ENCODE assay signal across 15 mouse cellular contexts in genomic region chr5:93115059-93115458, GRCm38 (mm10). TPM values are rescaled to one million over a fixed set of nuclear protein-coding genes. Genes with fewer than 3 reads are reported as not detected.
DNase-seq lines count a peak whose midpoint lies in the region; ATAC-seq and TF ChIP-seq lines count a peak whose summit lies in the region.
"Had no signal": no experiment of that assay in that cellular context is flagged by ENCODE, and none has a peak within 500 bp of the region (broad histone marks: within the 10 kb centered on the region; RNA-seq: fewer than 3 reads in every experiment).

No protein-coding gene starts in this region.

- peak overlapping the region; percentile 88; the same call in 1 of the 2 replicates for H3K27ac ChIP-seq in kidney, adult 2 months (ENCODE audit: insufficient read depth, low read depth, low read length)
- peak overlapping the region; percentile 73 for H3K27ac ChIP-seq in limb, embryonic 12.5 days
- no peak overlapping the region for H3K27ac ChIP-seq in limb, embryonic 10.5 days
- H3K27ac ChIP-seq in embryonic facial prominence, embryonic 14.5 days (replicated peaks; ENCODE audit: low read depth, low read length) = peak overlapping the region; percentile 70
- H3K27ac ChIP-seq: forebrain, embryonic 12.5 days had no signal

- ATAC-seq in limb, embryonic 12.5 days (ENCODE audit: insufficient number of reproducible peaks, insufficient read depth, low FRiP score, low TSS enrichment, low read depth) = no peak
- ATAC-seq in embryonic facial prominence, embryonic 14.5 days (ENCODE audit: low read depth) = peak; percentile 50
- ATAC-seq: inflammation-experienced regulatory T-cells, adult 6 months had no signal

- DNase-seq in kidney, adult 2 months = no peak
- DNase-seq in kidney, adult 8-10 months = no peak
- no peak for DNase-seq in limb, embryonic 10.5 days (ENCODE audit: low spot score)
- peak; percentile 71 for DNase-seq in embryonic facial prominence, embryonic 14.5 days (ENCODE audit: low spot score)
- DNase-seq in liver (no peak), adipocyte (ENCODE audit: low spot score) (no peak)
- DNase-seq: adrenal gland, postnatal 25 days; midbrain, embryonic 14.5 days had no signal

- no peak for TF ChIP-seq CTCF in kidney, adult 2 months (conservative IDR thresholded peaks at IDR 0.05; ENCODE audit: insufficient read depth, insufficient read length, low read depth, low read length)

- 56% methylated on average over 6 of the region's 6 CpGs for WGBS in kidney, adult 2 months
- WGBS in limb, embryonic 12.5 days = 72% methylated on average over 6 of the region's 6 CpGs
- WGBS in limb, embryonic 10.5 days = 86% methylated on average over 6 of the region's 6 CpGs
- WGBS in embryonic facial prominence, embryonic 14.5 days = 57% methylated on average over 6 of the region's 6 CpGs

- no peak overlapping the region for H3K4me3 ChIP-seq in kidney, adult 2 months (ENCODE audit: insufficient read depth, low read depth, low read length)
- H3K4me3 ChIP-seq in limb, embryonic 12.5 days (replicated peaks) = no peak overlapping the region
- H3K4me3 ChIP-seq in limb, embryonic 10.5 days = no peak overlapping the region
- H3K4me3 ChIP-seq in embryonic facial prominence, embryonic 14.5 days (ENCODE audit: low read depth, low read length) = no peak overlapping the region
- H3K4me3 ChIP-seq in myocyte = no peak overlapping the region
- H3K4me3 ChIP-seq: forebrain, embryonic 12.5 days; heart, embryonic 13.5 days; lung, embryonic 15.5 days had no signal

- no peak overlapping the region for H3K9ac ChIP-seq in limb, embryonic 12.5 days (replicated peaks)
- no peak overlapping the region for H3K9ac ChIP-seq in embryonic facial prominence, embryonic 14.5 days (ENCODE audit: low read depth, low read length)
- H3K9ac ChIP-seq: forebrain, embryonic 12.5 days; heart, embryonic 13.5 days; lung, embryonic 15.5 days had no signal

- no peak overlapping the region for H3K4me2 ChIP-seq in limb, embryonic 12.5 days
- H3K4me2 ChIP-seq in embryonic facial prominence, embryonic 14.5 days (ENCODE audit: low read depth, low read length) = no peak overlapping the region
- peak overlapping the region; percentile 48 for H3K4me2 ChIP-seq in myocyte (ENCODE audit: low read depth)
- H3K4me2 ChIP-seq: forebrain, embryonic 12.5 days; heart, embryonic 13.5 days; liver, embryonic 11.5 days; lung, embryonic 15.5 days had no signal

- H3K9me3 ChIP-seq in limb, embryonic 12.5 days = no peaks in the 10 kb centered on the region
- H3K9me3 ChIP-seq in limb, embryonic 10.5 days (replicated peaks) = no peaks in the 10 kb centered on the region
- H3K9me3 ChIP-seq in embryonic facial prominence, embryonic 14.5 days (ENCODE audit: control insufficient read depth, low read length) = no peaks in the 10 kb centered on the region
- H3K9me3 ChIP-seq: forebrain, embryonic 12.5 days; heart, embryonic 13.5 days; lung, embryonic 15.5 days had no signal

- H3ac ChIP-seq in myocyte (ENCODE audit: control insufficient read depth, insufficient read length) = no peak overlapping the region

- H3K36me3 ChIP-seq in kidney, adult 2 months (ENCODE audit: control insufficient read depth, insufficient read depth, low read length) = no peaks in the 10 kb centered on the region
- peaks cover 27% of the 10 kb centered on the region for H3K36me3 ChIP-seq in limb, embryonic 12.5 days
- peaks cover 53% of the 10 kb centered on the region for H3K36me3 ChIP-seq in limb, embryonic 10.5 days
- H3K36me3 ChIP-seq in embryonic facial prominence, embryonic 14.5 days (ENCODE audit: control insufficient read depth, insufficient read depth, low read length) = 0 out of 2 replicates have a peak, but pooled peaks cover 13% of the 10 kb centered on the region
- H3K36me3 ChIP-seq in myocyte (ENCODE audit: control insufficient read depth, insufficient read depth) = peaks cover 6% of the 10 kb centered on the region
- H3K36me3 ChIP-seq: lung, embryonic 15.5 days had no signal

- H3K4me1 ChIP-seq in kidney, adult 2 months (ENCODE audit: control insufficient read depth, insufficient read depth, low read length) = 0 out of 2 replicates have a peak, but pooled peaks cover 6% of the 10 kb centered on the region
- H3K4me1 ChIP-seq in limb, embryonic 12.5 days (replicated peaks) = peaks cover 20% of the 10 kb centered on the region
- H3K4me1 ChIP-seq in limb, embryonic 10.5 days = peaks cover 5% of the 10 kb centered on the region
- H3K4me1 ChIP-seq in embryonic facial prominence, embryonic 14.5 days (ENCODE audit: control insufficient read depth, insufficient read depth, low read length) = peaks cover 22% of the 10 kb centered on the region

- H3K79me2 ChIP-seq in myocyte (ENCODE audit: control insufficient read depth, insufficient read depth) = peaks cover 100% of the 10 kb centered on the region

- no peak for TF ChIP-seq POLR2A in kidney, adult 2 months (IDR thresholded peaks at IDR 0.05; ENCODE audit: low read depth, low read length)
- TF ChIP-seq POLR2A in myocyte (IDR thresholded peaks at IDR 0.05; ENCODE audit: insufficient read length, low read depth) = no peak

- H3K27me3 ChIP-seq in kidney, adult 2 months (replicated peaks; ENCODE audit: control insufficient read depth, insufficient read depth, low read length) = no peaks in the 10 kb centered on the region
- no peaks in the 10 kb centered on the region for H3K27me3 ChIP-seq in limb, embryonic 12.5 days
- no peaks in the 10 kb centered on the region for H3K27me3 ChIP-seq in limb, embryonic 10.5 days (ENCODE audit: low read depth, poor library complexity, severe bottlenecking)
- no peaks in the 10 kb centered on the region for H3K27me3 ChIP-seq in embryonic facial prominence, embryonic 14.5 days (replicated peaks; ENCODE audit: control insufficient read depth, insufficient read depth, low read length)
- H3K27me3 ChIP-seq in myocyte (ENCODE audit: control insufficient read depth, insufficient read depth, insufficient read length) = no peaks in the 10 kb centered on the region
- H3K27me3 ChIP-seq: forebrain, embryonic 12.5 days; heart, embryonic 13.5 days; lung, embryonic 15.5 days had no signal

TF ChIP-seq in myocyte, 11 proteins besides CTCF, POLR2A, EP300 and RAD21:
- TF ChIP-seq MYOG (IDR thresholded peaks at IDR 0.05; ENCODE audit: control insufficient read depth in 1 of 3, insufficient read depth in 1 of 3, insufficient read length in 2 of 3, low read depth in 2 of 3) (peak in 1 of 3 experiments; percentile 8), MYOD1 (IDR thresholded peaks at IDR 0.05; ENCODE audit: control insufficient read depth in 1 of 3, insufficient read length in 2 of 3, low read depth in 2 of 3) (peak in 2 of 3 experiments; percentile 57 to 59), E2F4 (IDR thresholded peaks at IDR 0.05; ENCODE audit: insufficient read depth) (no peak)

RNA-seq across cellular contexts. Expression of gene Sept11, which starts 21.8 kb away (rescaled TPM):
- 46.0 and 50.7 TPM in 2 replicates for polyA plus RNA-seq in kidney, adult 2 months (2012; rRNA removed)
- 258 and 277 TPM in 2 replicates for polyA plus RNA-seq in limb, embryonic 12.5 days (2016; fragmentation: Nextera tagmentation; extraction: Ambion mirVana)
- polyA plus RNA-seq in limb, embryonic 10.5 days (2016; fragmentation: Nextera tagmentation; extraction: Ambion mirVana) = 340 and 390 TPM in 2 replicates
- 187 and 197 TPM in 2 replicates for polyA plus RNA-seq in embryonic facial prominence, embryonic 14.5 days (2014; fragmentation: Nextera tagmentation; extraction: Ambion mirVana)
- polyA plus RNA-seq in myocyte (2012; fragmentation: generic; extraction: Trizol) = 114 TPM
